8 mouse cellular contexts compared by ENCODE assay signal in genomic region chr9:66349860-66350787, GRCm38 (mm10). TPM values are rescaled to one million over a fixed set of nuclear protein-coding genes. Genes with fewer than 3 reads are reported as not detected.
DNase-seq lines count a peak whose midpoint lies in the region; ATAC-seq lines count a peak whose summit lies in the region.

TSS of gene Herc1 (plus strand) at chr9:66350450.

- peak within 1 kb of the TSS; percentile 94 for H3K4me2 ChIP-seq in heart, embryonic 13.5 days
- peak within 1 kb of the TSS; percentile 91 for H3K4me2 ChIP-seq in liver, embryonic 12.5 days
- H3K4me2 ChIP-seq in stomach, embryonic 15.5 days = peak within 1 kb of the TSS; percentile 90

- H3K36me3 ChIP-seq in heart, embryonic 13.5 days = no peaks in the 10 kb centered on the region
- H3K36me3 ChIP-seq in liver, embryonic 12.5 days = peaks cover 5% of the 10 kb centered on the region
- H3K36me3 ChIP-seq in stomach, embryonic 15.5 days = no peaks in the 10 kb centered on the region

- peak within 1 kb of the TSS; percentile 99 for H3K4me3 ChIP-seq in heart, embryonic 13.5 days
- peak within 1 kb of the TSS; percentile 99 for H3K4me3 ChIP-seq in liver, embryonic 12.5 days
- peak within 1 kb of the TSS; percentile 79 for H3K4me3 ChIP-seq in stomach, embryonic 15.5 days (replicated peaks)

- H3K27me3 ChIP-seq in heart, embryonic 13.5 days (replicated peaks) = no peaks in the 10 kb centered on the region
- no peaks in the 10 kb centered on the region for H3K27me3 ChIP-seq in liver, embryonic 12.5 days (replicated peaks)
- H3K27me3 ChIP-seq in stomach, embryonic 15.5 days (replicated peaks) = no peaks in the 10 kb centered on the region

- peak; percentile 81 for ATAC-seq in erythroid progenitor cell, adult 5-6 weeks (replicated peaks; ENCODE audit: low FRiP score, poor library complexity, severe bottlenecking)
- peak; percentile 76 for ATAC-seq in heart, embryonic 13.5 days (ENCODE audit: extremely low read depth, insufficient number of reproducible peaks, low FRiP score, low TSS enrichment)
- peak; percentile 91 for ATAC-seq in liver, embryonic 12.5 days
- ATAC-seq in stomach, embryonic 15.5 days (ENCODE audit: insufficient read depth, low FRiP score, low read depth) = peak; percentile 89

- H3K9ac ChIP-seq in heart, embryonic 13.5 days = peak within 1 kb of the TSS; percentile 99
- H3K9ac ChIP-seq in liver, embryonic 12.5 days = peak within 1 kb of the TSS; percentile 99
- peak within 1 kb of the TSS; percentile 94 for H3K9ac ChIP-seq in stomach, embryonic 15.5 days

- under 1% methylated on average over 76 of the region's 85 CpGs for WGBS in heart, embryonic 13.5 days
- WGBS in liver, embryonic 12.5 days (ENCODE audit: insufficient replicate concordance) = 2% methylated on average over 85 of the region's 85 CpGs
- WGBS in stomach, embryonic 15.5 days = under 1% methylated on average over 85 of the region's 85 CpGs

- H3K9me3 ChIP-seq in heart, embryonic 13.5 days = no peaks in the 10 kb centered on the region
- no peaks in the 10 kb centered on the region for H3K9me3 ChIP-seq in liver, embryonic 12.5 days (replicated peaks)
- no peaks in the 10 kb centered on the region for H3K9me3 ChIP-seq in stomach, embryonic 15.5 days

- H3K4me1 ChIP-seq in heart, embryonic 13.5 days = peaks cover 32% of the 10 kb centered on the region
- peaks cover 67% of the 10 kb centered on the region for H3K4me1 ChIP-seq in liver, embryonic 12.5 days
- 0 out of 2 replicates have a peak, but pooled peaks cover 9% of the 10 kb centered on the region for H3K4me1 ChIP-seq in stomach, embryonic 15.5 days

- peak; percentile 97 for DNase-seq in CD4-positive helper T cell, adult 2 months (ENCODE audit: low read depth, low spot score)
- DNase-seq in brain, embryonic 18.5 days (ENCODE audit: low read depth, low spot score) = peak; percentile 89
- DNase-seq in kidney, postnatal 10 days = peak; percentile 98
- DNase-seq in natural killer cell, adult 2 months (ENCODE audit: low spot score in 2 of 2) = peak; percentile 94 to 95

- peak within 1 kb of the TSS; percentile 97 for H3K27ac ChIP-seq in heart, embryonic 13.5 days (replicated peaks)
- H3K27ac ChIP-seq in liver, embryonic 12.5 days = peak within 1 kb of the TSS; percentile 100
- H3K27ac ChIP-seq in stomach, embryonic 15.5 days = peak within 1 kb of the TSS; percentile 97

RNA-seq across cellular contexts. Expression of gene Herc1, which starts in this region (rescaled TPM):
- 454 and 527 TPM in 2 replicates for total RNA-seq in erythroid progenitor cell, adult 5-6 weeks (2015; ENCODE audit: low replicate concordance)
- 839 and 902 TPM in 2 replicates for total RNA-seq in erythroid progenitor cell, adult 5-6 weeks (2017; ENCODE audit: low replicate concordance)
- 16.7 and 17.4 TPM in 2 replicates for polyA plus RNA-seq in heart, embryonic 13.5 days (2015; fragmentation: Nextera tagmentation; extraction: Ambion mirVana)
- 35.8 and 37.9 TPM in 2 replicates for polyA plus RNA-seq in liver, embryonic 12.5 days (2016; fragmentation: Nextera tagmentation; extraction: Ambion mirVana)
- 20.7 and 21.2 TPM in 2 replicates for polyA plus RNA-seq in stomach, embryonic 15.5 days (2015; fragmentation: Nextera tagmentation; extraction: Ambion mirVana)

Comparison
In these comparisons a context has a peak if more than half of its experiments do, and no peak if none do; other contexts are left out.
1. Peak in every context shown above with its lines: DNase-seq, ATAC-seq, H3K4me3 ChIP-seq and H3K27ac ChIP-seq.